Mouse (Mus musculus) kidney, adult 2 months (tissue): ENCODE measurements around the gene Phactr4. TPM values are rescaled to one million over a fixed set of nuclear protein-coding genes. Genes with fewer than 3 reads are reported as not detected.
A peak's percentile ranks its signal among the peaks of the same experiment; 100 is the strongest.
"Not testable (repeated sequence)": the region's sequence is repeated elsewhere in the genome, so short reads cannot be mapped to it uniquely, and the experiment has no call there.

Experiments
- DNase-seq: peaks from one replicate; pipeline ENCODE4 v3.0.0; 2021
- H3K27ac ChIP-seq: fragments of 200-500 bp; 2 replicates; pipeline ENCODE4 v1.5.1; 2012; ENCODE audit warnings: low read depth, low read length, control low read depth, inconsistent platforms; ENCODE audit not compliant: insufficient read depth
- H3K27me3 ChIP-seq: fragments of 200-500 bp; replicated peaks from 2 replicates; pipeline ENCODE4 v1.6.1; 2012; ENCODE audit warnings: mild to moderate bottlenecking, moderate library complexity, low read length, inconsistent platforms; ENCODE audit not compliant: control insufficient read depth, insufficient read depth
- H3K36me3 ChIP-seq: fragments of 200-500 bp; 2 replicates; pipeline ENCODE4 v1.6.1; 2012; ENCODE audit warnings: mild to moderate bottlenecking, moderate library complexity, low read length, inconsistent platforms; ENCODE audit not compliant: control insufficient read depth, insufficient read depth
- H3K4me1 ChIP-seq: fragments of 200-500 bp; 2 replicates; pipeline ENCODE4 v1.6.1; 2011; ENCODE audit warnings: low read length; ENCODE audit not compliant: control insufficient read depth, insufficient read depth
- H3K4me3 ChIP-seq: fragments of 200-500 bp; 2 replicates; pipeline ENCODE4 v1.5.1; 2011; ENCODE audit warnings: mild to moderate bottlenecking, low read depth, low read length, control low read depth; ENCODE audit not compliant: insufficient read depth
- CTCF ChIP-seq: fragments of 200-500 bp; conservative IDR thresholded peaks from 2 replicates; pipeline ENCODE4 v1.5.1; 2011; ENCODE audit warnings: low read depth, mild to moderate bottlenecking, control low read depth, low read length, moderate library complexity, mixed read lengths; ENCODE audit not compliant: insufficient read depth, insufficient read length
- POLR2A ChIP-seq: fragments of 200-500 bp; IDR thresholded peaks from one replicate; pipeline ENCODE4 v1.6.1; 2011; ENCODE audit warnings: low read depth, low read length, control low read depth
- WGBS: fragments of 180-500 bp; shearing (Covaris S2); methylation state at CpG from one replicate; pipeline ENCODE4 v1.1.7; 2018; 5-methylcytosine and 5-hydroxymethylcytosine counted together
- polyA plus RNA-seq: library from polyadenylated mRNA; depleted of rRNA; stranded (reverse); fragments of >200 nt; gene quantifications from 2 replicates; pipeline ENCODE4 v1.2.3, GENCODE M21; 2012

The Phactr4 gene
- polyA plus RNA-seq, 1 experiment = 25.2 TPM

GRCm38 (mm10) chr4:132415966-132416365 is 6.3 kb downstream of the Phactr4 start:
- peak overlapping the region; percentile 98 for H3K27ac ChIP-seq
- TF ChIP-seq CTCF (no peak), POLR2A (no peak)
- peak; percentile 80 for DNase-seq
- no peaks in the 10 kb centered on the region for H3K36me3 ChIP-seq
- no peaks in the 10 kb centered on the region for H3K27me3 ChIP-seq
- H3K4me3 ChIP-seq = no peak overlapping the region
- peaks cover 38% of the 10 kb centered on the region for H3K4me1 ChIP-seq

GRCm38 (mm10) chr4:132413257-132413656 is 9.0 kb downstream of the Phactr4 start:
- not testable (repeated sequence) for H3K36me3 ChIP-seq

GRCm38 (mm10) chr4:132411322-132412094 is 10.8 kb downstream of the Phactr4 start:
- H3K4me3 ChIP-seq = no peak overlapping the region
- H3K27ac ChIP-seq = peak overlapping the region; percentile 65
- 36% methylated on average over 8 of the region's 8 CpGs for WGBS
- H3K36me3 ChIP-seq = no peaks in the 10 kb centered on the region
- TF ChIP-seq CTCF (peak; percentile 30; the same call in 1 of the 2 replicates), POLR2A (no peak)
- no peaks in the 10 kb centered on the region for H3K27me3 ChIP-seq
- DNase-seq = peak; percentile 52
- H3K4me1 ChIP-seq = peaks cover 26% of the 10 kb centered on the region

More at GRCm38 (mm10) chr4:132413257-132413656, 9.0 kb downstream of the Phactr4 start:
- WGBS = 84% methylated on average over 4 of the region's 4 CpGs
- H3K27me3 ChIP-seq, H3K4me3 ChIP-seq, DNase-seq, H3K27ac ChIP-seq: not testable (repeated sequence)
- peaks cover 24% of the 10 kb centered on the region for H3K4me1 ChIP-seq

- no peak for DNase-seq
- peaks cover 14% of the 10 kb centered on the region for H3K4me1 ChIP-seq
- H3K27me3 ChIP-seq = no peaks in the 10 kb centered on the region
Observed at GRCm38 (mm10) chr4:132409587-132410229, 12.6 kb downstream of the Phactr4 start.

GRCm38 (mm10) chr4:132406393-132407189 is 15.7 kb downstream of the Phactr4 start:
- 53% methylated on average over 13 of the region's 13 CpGs for WGBS
- DNase-seq = peak; percentile 57
- Histone ChIP-seq H3K4me3 (no peak overlapping the region), H3K4me1 (peaks cover 19% of the 10 kb centered on the region), H3K36me3 (no peaks in the 10 kb centered on the region), H3K27ac (no peak overlapping the region), H3K27me3 (no peaks in the 10 kb centered on the region)
- no peak for TF ChIP-seq POLR2A
- TF ChIP-seq CTCF = no peak

More at GRCm38 (mm10) chr4:132409587-132410229, 12.6 kb downstream of the Phactr4 start:
- TF ChIP-seq POLR2A = no peak
- TF ChIP-seq CTCF = no peak
- Histone ChIP-seq H3K4me3 (no peak overlapping the region), H3K36me3 (no peaks in the 10 kb centered on the region), H3K27ac (no peak overlapping the region)
- WGBS = 84% methylated on average over 4 of the region's 4 CpGs

- 37% methylated on average over 5 of the region's 5 CpGs for WGBS
- H3K36me3 ChIP-seq = no peaks in the 10 kb centered on the region
- H3K4me3 ChIP-seq = no peak overlapping the region
- TF ChIP-seq CTCF = no peak
- H3K27me3 ChIP-seq = no peaks in the 10 kb centered on the region
- peak; percentile 51 for DNase-seq
- H3K27ac ChIP-seq = peak overlapping the region; percentile 15; the same call in 1 of the 2 replicates
- H3K4me1 ChIP-seq = peaks cover 19% of the 10 kb centered on the region
Observed at GRCm38 (mm10) chr4:132404588-132404987, 17.7 kb downstream of the Phactr4 start.

- H3K36me3 ChIP-seq = no peaks in the 10 kb centered on the region
- no peak overlapping the region for H3K27ac ChIP-seq
- WGBS = 36% methylated on average over 5 of the region's 5 CpGs
- H3K27me3 ChIP-seq = no peaks in the 10 kb centered on the region
- no peak for DNase-seq
- peaks cover 29% of the 10 kb centered on the region for H3K4me1 ChIP-seq
- no peak overlapping the region for H3K4me3 ChIP-seq
- TF ChIP-seq CTCF (no peak), POLR2A (no peak)
Observed at GRCm38 (mm10) chr4:132403063-132403660, 19.1 kb downstream of the Phactr4 start.
